Mouse (Mus musculus): ENCODE data around the gene Ace2.

Ace2 gene

GRCm38 (mm10) chrX:164139032-164139431 is at the start of gene Ace2:
Ace2 (plus strand) TSS chrX:164139332.
- no peak for DNase-seq (ENCODE audit: low spot score in 2 of 2)

GRCm38 (mm10) chrX:164089916-164090315 is 49.2 kb upstream of the Ace2 start:
- no peak for DNase-seq (ENCODE audit: low spot score in 2 of 2)

GRCm38 (mm10) chrX:164092300-164093169 is 46.6 kb upstream of the Ace2 start:
- no peak for DNase-seq (ENCODE audit: low spot score in 2 of 2)

- DNase-seq (ENCODE audit: low spot score in 2 of 2): no peak
Measured at GRCm38 (mm10) chrX:164093435-164093834, 45.7 kb upstream of the Ace2 start.

GRCm38 (mm10) chrX:164095838-164096237 is 43.3 kb upstream of the Ace2 start:
- no peak for DNase-seq (ENCODE audit: low spot score in 2 of 2)

- DNase-seq (ENCODE audit: low spot score in 2 of 2): no peak
Measured at GRCm38 (mm10) chrX:164101483-164101882, 37.6 kb upstream of the Ace2 start.

GRCm38 (mm10) chrX:164102198-164102597 is 36.9 kb upstream of the Ace2 start:
- no peak for DNase-seq (ENCODE audit: low spot score in 2 of 2)

GRCm38 (mm10) chrX:164102656-164103055 is 36.5 kb upstream of the Ace2 start:
- DNase-seq (ENCODE audit: low spot score in 2 of 2): no peak

GRCm38 (mm10) chrX:164111146-164111545 is 28.0 kb upstream of the Ace2 start:
- no peak for DNase-seq (ENCODE audit: low spot score in 2 of 2)

GRCm38 (mm10) chrX:164113744-164114143 is 25.4 kb upstream of the Ace2 start:
- DNase-seq (ENCODE audit: low spot score in 2 of 2): no peak

GRCm38 (mm10) chrX:164123942-164124341 is 15.2 kb upstream of the Ace2 start:
- no peak for DNase-seq (ENCODE audit: low spot score in 2 of 2)

- no peak for DNase-seq (ENCODE audit: low spot score in 2 of 2)
Measured at GRCm38 (mm10) chrX:164133531-164133930, 5.6 kb upstream of the Ace2 start.

- DNase-seq (ENCODE audit: low spot score in 2 of 2): no peak
Measured at GRCm38 (mm10) chrX:164135304-164135818, 3.8 kb upstream of the Ace2 start.

- no peak for DNase-seq (ENCODE audit: low spot score in 2 of 2)
Measured at GRCm38 (mm10) chrX:164145463-164146250, 6.5 kb downstream of the Ace2 start.

- DNase-seq (ENCODE audit: low spot score in 2 of 2): no peak
Measured at GRCm38 (mm10) chrX:164152703-164153102, 13.6 kb downstream of the Ace2 start.

- no peak for DNase-seq (ENCODE audit: low spot score in 2 of 2)
Measured at GRCm38 (mm10) chrX:164153606-164154005, 14.5 kb downstream of the Ace2 start.

GRCm38 (mm10) chrX:164154594-164154993 is 15.5 kb downstream of the Ace2 start:
- DNase-seq (ENCODE audit: low spot score in 2 of 2): no peak

- DNase-seq (ENCODE audit: low spot score in 2 of 2): no peak
Measured at GRCm38 (mm10) chrX:164164681-164165080, 25.5 kb downstream of the Ace2 start.

- no peak for DNase-seq (ENCODE audit: low spot score in 2 of 2)
Measured at GRCm38 (mm10) chrX:164171034-164171433, 31.9 kb downstream of the Ace2 start.

GRCm38 (mm10) chrX:164173880-164174279 is 34.7 kb downstream of the Ace2 start:
- no peak for DNase-seq (ENCODE audit: low spot score in 2 of 2)

- DNase-seq (ENCODE audit: low spot score in 2 of 2): no peak
Measured at GRCm38 (mm10) chrX:164175311-164175710, 36.2 kb downstream of the Ace2 start.

GRCm38 (mm10) chrX:164175780-164176179 is 36.6 kb downstream of the Ace2 start:
- DNase-seq (ENCODE audit: low spot score in 2 of 2): no peak

GRCm38 (mm10) chrX:164178856-164179255 is 39.7 kb downstream of the Ace2 start:
- no peak for DNase-seq (ENCODE audit: low spot score in 2 of 2)
